Mouse (Mus musculus) cerebellum, adult 2 months (tissue): Measurements from ENCODE around the gene Xrcc3. TPM values are rescaled to one million over a fixed set of nuclear protein-coding genes. Genes with fewer than 3 reads are reported as not detected.

Experiments
- DNase-seq, 2 experiments: peaks; one replicate each; pipeline ENCODE4 v3.0.0; 2021
- H3K27ac ChIP-seq: fragments of 200-500 bp; 2 replicates; pipeline ENCODE4 v1.5.1; 2012; ENCODE audit warnings: low read length, control low read depth, inconsistent platforms; ENCODE audit not compliant: insufficient read depth
- H3K27me3 ChIP-seq: fragments of 200-500 bp; 2 replicates; pipeline ENCODE4 v1.6.1; 2012; ENCODE audit warnings: inconsistent platforms, mild to moderate bottlenecking, low read length, moderate library complexity; ENCODE audit not compliant: control insufficient read depth, insufficient read depth
- H3K4me1 ChIP-seq: fragments of 200-500 bp; 2 replicates; pipeline ENCODE4 v1.6.1; 2011; ENCODE audit warnings: low read length; ENCODE audit not compliant: control insufficient read depth, insufficient read depth
- H3K4me3 ChIP-seq: fragments of 200-500 bp; replicated peaks from 2 replicates; pipeline ENCODE3; 2011; ENCODE audit warnings: mild to moderate bottlenecking, low read depth, low read length, control low read depth; ENCODE audit not compliant: insufficient read depth
- CTCF ChIP-seq: fragments of 200-500 bp; IDR thresholded peaks from 2 replicates; pipeline ENCODE4 v1.5.1; 2011; ENCODE audit warnings: low read depth, mild to moderate bottlenecking, control low read depth, low read length, moderate library complexity, borderline replicate concordance; ENCODE audit not compliant: insufficient read depth
- POLR2A ChIP-seq: fragments of 200-500 bp; IDR thresholded peaks from 2 replicates; pipeline ENCODE4 v1.6.1; 2011; ENCODE audit warnings: low read length, control low read depth, borderline replicate concordance; ENCODE audit not compliant: insufficient read depth
- WGBS: fragments of 180-500 bp; shearing (Covaris S2); methylation state at CpG from one replicate; pipeline ENCODE4 v1.1.7; 2018; 5-methylcytosine and 5-hydroxymethylcytosine counted together
- polyA plus RNA-seq: library from polyadenylated mRNA; depleted of rRNA; stranded (reverse); fragments of >200 nt; gene quantifications from 2 replicates; pipeline ENCODE4 v1.2.3, GENCODE M21; 2012

Gene Xrcc3
- polyA plus RNA-seq, 1 experiment, result 19.2 TPM

GRCm38 (mm10) chr12:111827556-111827955, 13.9 kb upstream of the Xrcc3 start:
- Histone ChIP-seq H3K4me3 (no peak overlapping the region), H3K27ac (no peak overlapping the region)
- WGBS, result 71% methylated on average over 12 of the region's 12 CpGs

GRCm38 (mm10) chr12:111821931-111822330, 8.3 kb upstream of the Xrcc3 start:
- TF ChIP-seq POLR2A, result no peak
- TF ChIP-seq CTCF, result no peak
- no peak overlapping the region for H3K27ac ChIP-seq
- H3K4me3 ChIP-seq, result no peak overlapping the region
- peaks cover 8% of the 10 kb centered on the region for H3K4me1 ChIP-seq
- DNase-seq, result peak in 1 of 2 experiments; percentile 43
- WGBS, result 32% methylated on average over 4 of the region's 4 CpGs
- H3K27me3 ChIP-seq, result no peaks in the 10 kb centered on the region

More at GRCm38 (mm10) chr12:111827556-111827955, 13.9 kb upstream of the Xrcc3 start:
- Histone ChIP-seq H3K4me1 (peaks cover 15% of the 10 kb centered on the region), H3K27me3 (no peaks in the 10 kb centered on the region)
- TF ChIP-seq POLR2A (no peak), CTCF (no peak)
- DNase-seq, result no peak

- DNase-seq, result no peak
- H3K27ac ChIP-seq, result no peak overlapping the region
- 91% methylated on average over 7 of the region's 7 CpGs for WGBS
- H3K27me3 ChIP-seq, result no peaks in the 10 kb centered on the region
- H3K4me1 ChIP-seq, result peaks cover 8% of the 10 kb centered on the region
- H3K4me3 ChIP-seq, result no peak overlapping the region
- TF ChIP-seq CTCF, result no peak
- TF ChIP-seq POLR2A, result no peak
Measured at GRCm38 (mm10) chr12:111820708-111821107, 7.0 kb upstream of the Xrcc3 start.

- DNase-seq, result peak in 1 of 2 experiments; percentile 47
- WGBS, result 30% methylated on average over 8 of the region's 8 CpGs
- H3K27me3 ChIP-seq, result no peaks in the 10 kb centered on the region
- peaks cover 13% of the 10 kb centered on the region for H3K4me1 ChIP-seq
- no peak overlapping the region for H3K4me3 ChIP-seq
- no peak overlapping the region for H3K27ac ChIP-seq
- no peak for TF ChIP-seq POLR2A
- TF ChIP-seq CTCF, result no peak
Measured at GRCm38 (mm10) chr12:111819936-111820335, 6.3 kb upstream of the Xrcc3 start.

- 87% methylated on average over 8 of the region's 8 CpGs for WGBS
- no peak overlapping the region for H3K4me3 ChIP-seq
- no peak for DNase-seq
- H3K4me1 ChIP-seq, result peaks cover 16% of the 10 kb centered on the region
- H3K27ac ChIP-seq, result no peak overlapping the region
- no peaks in the 10 kb centered on the region for H3K27me3 ChIP-seq
- TF ChIP-seq CTCF, result no peak
Measured at GRCm38 (mm10) chr12:111817991-111818390, 4.3 kb upstream of the Xrcc3 start.

- TF ChIP-seq POLR2A (no peak), CTCF (peak; percentile 3; the same call in 1 of the 2 replicates)
- Histone ChIP-seq H3K4me3 (no peak overlapping the region), H3K27me3 (no peaks in the 10 kb centered on the region), H3K4me1 (peaks cover 19% of the 10 kb centered on the region), H3K27ac (no peak overlapping the region)
- WGBS, result 85% methylated on average over 9 of the region's 9 CpGs
- no peak for DNase-seq
Measured at GRCm38 (mm10) chr12:111816967-111817366, 3.3 kb upstream of the Xrcc3 start.

GRCm38 (mm10) chr12:111816528-111816927, 2.9 kb upstream of the Xrcc3 start:
- no peak for DNase-seq
- H3K27ac ChIP-seq, result no peak overlapping the region
- 59% methylated on average over 13 of the region's 13 CpGs for WGBS
- peaks cover 18% of the 10 kb centered on the region for H3K4me1 ChIP-seq
- TF ChIP-seq CTCF (no peak), POLR2A (no peak)
- H3K4me3 ChIP-seq, result no peak overlapping the region
- H3K27me3 ChIP-seq, result no peaks in the 10 kb centered on the region

- WGBS, result 32% methylated on average over 19 of the region's 19 CpGs
Measured at GRCm38 (mm10) chr12:111814769-111815762, 1.4 kb upstream of the Xrcc3 start.

More at GRCm38 (mm10) chr12:111814769-111815762, 1.4 kb upstream of the Xrcc3 start:
- peaks cover 13% of the 10 kb centered on the region for H3K4me1 ChIP-seq
- DNase-seq, result no peak
- H3K4me3 ChIP-seq, result peak overlapping the region; percentile 79
- TF ChIP-seq CTCF (no peak), POLR2A (no peak)
- no peak overlapping the region for H3K27ac ChIP-seq
- H3K27me3 ChIP-seq, result no peaks in the 10 kb centered on the region
